Mouse (Mus musculus): ENCODE results near the gene Sympk. TPM values are rescaled to one million over a fixed set of nuclear protein-coding genes. Genes with fewer than 3 reads are reported as not detected.

Gene Sympk
- total RNA-seq (2014; rRNA removed; ENCODE audit: low replicate concordance) = 68.8 and 72.0 TPM in 2 replicates
- 14.6 and 16.7 TPM in 2 replicates for polyA plus RNA-seq (2015; fragmentation: Nextera tagmentation; extraction: Ambion mirVana)

- Histone ChIP-seq H3K4me2 (ENCODE audit: low read depth, low read length) (peak within 1 kb of the TSS; percentile 92), H3K4me3 (ENCODE audit: low read depth, low read length) (peak within 1 kb of the TSS; percentile 88), H3K4me1 (ENCODE audit: control insufficient read depth, insufficient read depth) (peaks cover 12% of the 10 kb centered on the region; the same call in 1 of the 2 replicates), H3K9ac (replicated peaks; ENCODE audit: low read depth, low read length) (peak within 1 kb of the TSS; percentile 88), H3K9me3 (replicated peaks; ENCODE audit: control insufficient read depth, low read length) (no peaks in the 10 kb centered on the region), H3K27me3 (ENCODE audit: control insufficient read depth, insufficient read depth, low read length) (peaks cover 43% of the 10 kb centered on the region), H3K27ac (ENCODE audit: low read depth) (peak within 1 kb of the TSS; percentile 36), H3K36me3 (replicated peaks; ENCODE audit: control insufficient read depth, insufficient read depth, low read length) (peaks cover 6% of the 10 kb centered on the region)
- under 1% methylated on average over 49 of the region's 50 CpGs for WGBS
- ATAC-seq (ENCODE audit: insufficient read depth, low read depth) (peak; percentile 96), DNase-seq (ENCODE audit: low spot score) (peak; percentile 95)
- TF ChIP-seq EP300 (IDR thresholded peaks at IDR 0.05; ENCODE audit: low read depth) (no peak), CTCF (IDR thresholded peaks at IDR 0.05; ENCODE audit: low read depth) (no peak)
Measured at GRCm38 (mm10) chr7:19024096-19024506, at the start of gene Sympk. Gene Sympk, plus strand, starts transcription at chr7:19024377.

- Histone ChIP-seq H3K9ac (replicated peaks; ENCODE audit: low read depth, low read length) (no peak overlapping the region), H3K36me3 (replicated peaks; ENCODE audit: control insufficient read depth, insufficient read depth, low read length) (no peaks in the 10 kb centered on the region), H3K4me2 (ENCODE audit: low read depth, low read length) (no peak overlapping the region), H3K9me3 (replicated peaks; ENCODE audit: control insufficient read depth, low read length) (no peaks in the 10 kb centered on the region), H3K27ac (ENCODE audit: low read depth) (no peak overlapping the region), H3K4me3 (ENCODE audit: low read depth, low read length) (no peak overlapping the region), H3K4me1 (ENCODE audit: control insufficient read depth, insufficient read depth) (no peaks in the 10 kb centered on the region), H3K27me3 (ENCODE audit: control insufficient read depth, insufficient read depth, low read length) (no peaks in the 10 kb centered on the region)
- ATAC-seq (ENCODE audit: insufficient read depth, low read depth) (no peak), DNase-seq (ENCODE audit: low spot score) (no peak)
- TF ChIP-seq EP300 (IDR thresholded peaks at IDR 0.05; ENCODE audit: low read depth) (no peak), CTCF (IDR thresholded peaks at IDR 0.05; ENCODE audit: low read depth) (no peak)
- WGBS = 72% methylated on average over 9 of the region's 9 CpGs
Measured at GRCm38 (mm10) chr7:18978381-18978780, 45.8 kb upstream of the Sympk start.

- no peak overlapping the region for H3K4me3 ChIP-seq (ENCODE audit: low read depth, low read length)
- H3K4me2 ChIP-seq (ENCODE audit: low read depth, low read length) = no peak overlapping the region
- no peak overlapping the region for H3K27ac ChIP-seq (ENCODE audit: low read depth)
- DNase-seq (ENCODE audit: low spot score) (no peak), ATAC-seq (ENCODE audit: insufficient read depth, low read depth) (no peak)
- H3K9me3 ChIP-seq (replicated peaks; ENCODE audit: control insufficient read depth, low read length) = no peaks in the 10 kb centered on the region
- 63% methylated on average over 2 of the region's 2 CpGs for WGBS
- H3K4me1 ChIP-seq (ENCODE audit: control insufficient read depth, insufficient read depth) = peaks cover 5% of the 10 kb centered on the region
- H3K9ac ChIP-seq (replicated peaks; ENCODE audit: low read depth, low read length) = no peak overlapping the region
- TF ChIP-seq CTCF (IDR thresholded peaks at IDR 0.05; ENCODE audit: low read depth) (no peak), EP300 (IDR thresholded peaks at IDR 0.05; ENCODE audit: low read depth) (no peak)
- peaks cover 4% of the 10 kb centered on the region; the same call in 1 of the 2 replicates for H3K27me3 ChIP-seq (ENCODE audit: control insufficient read depth, insufficient read depth, low read length)
- H3K36me3 ChIP-seq (replicated peaks; ENCODE audit: control insufficient read depth, insufficient read depth, low read length) = no peaks in the 10 kb centered on the region
Measured at GRCm38 (mm10) chr7:18986503-18986902, 37.7 kb upstream of the Sympk start.

- H3K9me3 ChIP-seq (replicated peaks; ENCODE audit: control insufficient read depth, low read length) = no peaks in the 10 kb centered on the region
- DNase-seq (ENCODE audit: low spot score) = no peak
- no peak within 1 kb of the TSS for H3K9ac ChIP-seq (replicated peaks; ENCODE audit: low read depth, low read length)
- H3K4me3 ChIP-seq (ENCODE audit: low read depth, low read length) = no peak within 1 kb of the TSS
- peaks cover 5% of the 10 kb centered on the region for H3K4me1 ChIP-seq (ENCODE audit: control insufficient read depth, insufficient read depth)
- no peaks in the 10 kb centered on the region for H3K36me3 ChIP-seq (replicated peaks; ENCODE audit: control insufficient read depth, insufficient read depth, low read length)
- peaks cover 10% of the 10 kb centered on the region; the same call in 1 of the 2 replicates for H3K27me3 ChIP-seq (ENCODE audit: control insufficient read depth, insufficient read depth, low read length)
- 62% methylated on average over 2 of the region's 2 CpGs for WGBS
- TF ChIP-seq EP300 (IDR thresholded peaks at IDR 0.05; ENCODE audit: low read depth) (no peak), CTCF (IDR thresholded peaks at IDR 0.05; ENCODE audit: low read depth) (no peak)
- ATAC-seq (ENCODE audit: insufficient read depth, low read depth) = no peak
- no peak within 1 kb of the TSS for H3K4me2 ChIP-seq (ENCODE audit: low read depth, low read length)
- H3K27ac ChIP-seq (ENCODE audit: low read depth) = no peak within 1 kb of the TSS
Measured at GRCm38 (mm10) chr7:18987100-18987499, 37.1 kb upstream of the Sympk start, which contains the start of gene Nanos2. Gene Nanos2, plus strand, starts transcription at chr7:18987400.

- TF ChIP-seq CTCF (IDR thresholded peaks at IDR 0.05; ENCODE audit: low read depth) (no peak), EP300 (IDR thresholded peaks at IDR 0.05; ENCODE audit: low read depth) (no peak)
Measured at GRCm38 (mm10) chr7:18987747-18988146, 36.4 kb upstream of the Sympk start.

GRCm38 (mm10) chr7:18988780-18989179, 35.4 kb upstream of the Sympk start:
- ATAC-seq (ENCODE audit: insufficient read depth, low read depth) = no peak

More at GRCm38 (mm10) chr7:18987747-18988146, 36.4 kb upstream of the Sympk start:
- H3K9me3 ChIP-seq (replicated peaks; ENCODE audit: control insufficient read depth, low read length) = no peaks in the 10 kb centered on the region
- 62% methylated on average over 13 of the region's 13 CpGs for WGBS
- no peak overlapping the region for H3K4me2 ChIP-seq (ENCODE audit: low read depth, low read length)
- DNase-seq (ENCODE audit: low spot score) = no peak
- H3K4me1 ChIP-seq (ENCODE audit: control insufficient read depth, insufficient read depth) = peaks cover 5% of the 10 kb centered on the region
- H3K27me3 ChIP-seq (ENCODE audit: control insufficient read depth, insufficient read depth, low read length) = peaks cover 16% of the 10 kb centered on the region; the same call in 1 of the 2 replicates
- no peaks in the 10 kb centered on the region for H3K36me3 ChIP-seq (replicated peaks; ENCODE audit: control insufficient read depth, insufficient read depth, low read length)
- H3K9ac ChIP-seq (replicated peaks; ENCODE audit: low read depth, low read length) = no peak overlapping the region
- H3K27ac ChIP-seq (ENCODE audit: low read depth) = no peak overlapping the region
- H3K4me3 ChIP-seq (ENCODE audit: low read depth, low read length) = no peak overlapping the region
- no peak for ATAC-seq (ENCODE audit: insufficient read depth, low read depth)

More at GRCm38 (mm10) chr7:18988780-18989179, 35.4 kb upstream of the Sympk start:
- no peaks in the 10 kb centered on the region for H3K9me3 ChIP-seq (replicated peaks; ENCODE audit: control insufficient read depth, low read length)
- H3K36me3 ChIP-seq (replicated peaks; ENCODE audit: control insufficient read depth, insufficient read depth, low read length) = no peaks in the 10 kb centered on the region
- H3K27me3 ChIP-seq (ENCODE audit: control insufficient read depth, insufficient read depth, low read length) = peaks cover 19% of the 10 kb centered on the region; the same call in 1 of the 2 replicates
- peaks cover 5% of the 10 kb centered on the region for H3K4me1 ChIP-seq (ENCODE audit: control insufficient read depth, insufficient read depth)
- 67% methylated on average over 6 of the region's 6 CpGs for WGBS
- H3K9ac ChIP-seq (replicated peaks; ENCODE audit: low read depth, low read length) = no peak overlapping the region
- no peak for DNase-seq (ENCODE audit: low spot score)
- no peak overlapping the region for H3K4me2 ChIP-seq (ENCODE audit: low read depth, low read length)
- no peak for TF ChIP-seq EP300 (IDR thresholded peaks at IDR 0.05; ENCODE audit: low read depth)
- TF ChIP-seq CTCF (IDR thresholded peaks at IDR 0.05; ENCODE audit: low read depth) = no peak
- no peak overlapping the region for H3K4me3 ChIP-seq (ENCODE audit: low read depth, low read length)
- no peak overlapping the region for H3K27ac ChIP-seq (ENCODE audit: low read depth)

Measured in heart, postnatal 0 days (tissue).